In the genomic region with DNA sequence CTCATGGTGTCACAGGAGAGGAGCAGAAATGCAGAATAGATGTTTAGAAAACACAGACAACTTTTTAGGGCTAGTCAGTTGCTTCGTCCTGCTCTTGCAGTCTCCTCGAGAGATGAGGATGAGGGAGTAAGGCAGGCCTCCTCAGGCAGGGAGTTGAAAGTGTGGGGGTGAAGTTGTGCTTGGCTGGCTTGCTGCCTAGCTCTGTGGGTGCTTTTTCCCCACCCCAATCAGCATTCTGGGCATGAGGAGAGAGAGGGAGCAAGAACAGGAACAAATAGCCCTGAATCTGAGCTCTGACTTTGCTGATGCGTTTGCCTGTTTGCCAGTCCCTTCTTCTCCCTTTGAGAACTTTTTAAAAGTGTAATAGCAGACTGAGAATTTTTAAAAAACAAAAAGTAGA, we compare ENCODE assay signal across 8 mouse cellular contexts. TPM values are rescaled to one million over a fixed set of nuclear protein-coding genes. Genes with fewer than 3 reads are reported as not detected.
DNase-seq lines count a peak whose midpoint lies in the region; TF ChIP-seq lines count a peak whose summit lies in the region.

No protein-coding gene starts in this region.

- no peak overlapping the region for H3K27ac ChIP-seq in heart, adult 2 months

- WGBS in heart, adult 2 months, result 32% methylated on average over 3 of the region's 3 CpGs
- 21% methylated on average over 3 of the region's 3 CpGs for WGBS in lung, adult 2 months

- H3K79me2 ChIP-seq in heart, adult 2 months (replicated peaks; ENCODE audit: control insufficient read depth, insufficient read depth, low read length), result peaks cover 6% of the 10 kb centered on the region

- peak in 1 of 2 experiments; percentile 33 for DNase-seq in heart, adult 2 months
- DNase-seq in heart, adult 8-10 months (ENCODE audit: low spot score), result no peak
- DNase-seq in NIH3T3 (ENCODE audit: low read depth), result peak; percentile 63
- DNase-seq in frontal cortex, postnatal 14 days (ENCODE audit: low spot score in 2 of 2), result peak; percentile 19 to 46
- peak; percentile 34 to 63 for DNase-seq in layer of hippocampus, postnatal 14 days (ENCODE audit: low spot score in 2 of 2)
- DNase-seq in telencephalon, adult 2 months (ENCODE audit: low read depth, low spot score), result peak; percentile 66
- DNase-seq in spleen, postnatal 36 days (ENCODE audit: low spot score in 2 of 2), result no peak
- no peak for DNase-seq in lung, adult 2 months

- no peak for TF ChIP-seq CTCF in heart, adult 2 months (IDR thresholded peaks at IDR 0.05)
- TF ChIP-seq CTCF in lung, adult 2 months (IDR thresholded peaks at IDR 0.05; ENCODE audit: insufficient read depth, low read length), result no peak

- H3K4me3 ChIP-seq in heart, adult 2 months, result no peak overlapping the region
- no peak overlapping the region for H3K4me3 ChIP-seq in lung, adult 2 months (replicated peaks; ENCODE audit: extremely low read depth, low read depth, low read length)

- TF ChIP-seq POLR2A in heart, adult 2 months (IDR thresholded peaks at IDR 0.05; ENCODE audit: insufficient read depth, low read depth, low read length), result no peak
- no peak for TF ChIP-seq POLR2A in lung, adult 2 months (IDR thresholded peaks at IDR 0.05; ENCODE audit: borderline replicate concordance, extremely low read depth, low read depth, low read length)

- TF ChIP-seq EP300 in heart, adult 2 months (IDR thresholded peaks at IDR 0.05; ENCODE audit: insufficient read depth, low read depth, low read length), result no peak

- peaks cover 15% of the 10 kb centered on the region for H3K4me1 ChIP-seq in heart, adult 2 months (ENCODE audit: control insufficient read depth, insufficient read depth, low read length)
- peaks cover 13% of the 10 kb centered on the region for H3K4me1 ChIP-seq in lung, adult 2 months (ENCODE audit: control insufficient read depth, insufficient read depth, low read length)

- intact Hi-C loops in heart, adult 2 months (cut with DNase I), result no loop called here

- H3K27me3 ChIP-seq in heart, adult 2 months (ENCODE audit: control insufficient read depth, insufficient read depth, low read length), result no peaks in the 10 kb centered on the region

- 0 out of 2 replicates have a peak overlapping the region, but pooled peaks have one; percentile 29 for H3K9ac ChIP-seq in heart, adult 2 months (ENCODE audit: low read depth, low read length)

- H3K36me3 ChIP-seq in heart, adult 2 months (ENCODE audit: control insufficient read depth, insufficient read depth, low read length), result peaks cover 4% of the 10 kb centered on the region

RNA-seq across cellular contexts. Expression of gene Reps1, which starts 14.5 kb away (rescaled TPM):
- 10 to 100 TPM; 28.3 to 31.9 TPM for total RNA-seq in heart, adult 2 months (2021)
- polyA plus RNA-seq in heart, adult 2 months (2012; rRNA removed), result 34.1 and 44.6 TPM in 2 replicates
- total RNA-seq in heart, adult 8-10 months (2022), result 10 to 100 TPM; 27.0 to 30.8 (median 29.0) TPM
- 10 to 100 TPM; 63.9 to 66.1 TPM for total RNA-seq in layer of hippocampus, postnatal 14 days (2021)
- 42.2 and 49.6 TPM in 2 replicates for polyA plus RNA-seq in lung, adult 2 months (2012; rRNA removed)

RNA-seq across cellular contexts. Expression of gene Abracl, which starts 47.1 kb away (rescaled TPM):
- 10 to 100 TPM; 25.3 to 27.0 TPM for total RNA-seq in heart, adult 2 months (2021)
- 13.9 and 20.7 TPM in 2 replicates for polyA plus RNA-seq in heart, adult 2 months (2012; rRNA removed)
- total RNA-seq in heart, adult 8-10 months (2022), result 10 to 100 TPM; 21.4 to 36.3 (median 25.7) TPM
- 10 to 100 TPM; 24.9 to 31.0 TPM for total RNA-seq in layer of hippocampus, postnatal 14 days (2021)
- 5.9 and 8.4 TPM in 2 replicates for polyA plus RNA-seq in lung, adult 2 months (2012; rRNA removed)

Comparison
In these comparisons a context has a peak if more than half of its experiments do, and no peak if none do; other contexts are left out.
1. DNase-seq: peak in NIH3T3 (single experiment), frontal cortex, postnatal 14 days (2 of 2), layer of hippocampus, postnatal 14 days (2 of 2) and telencephalon, adult 2 months (single experiment); none in heart, adult 8-10 months (single experiment), spleen, postnatal 36 days (0 of 2) and lung, adult 2 months (single experiment).